Mouse (Mus musculus): Measurements from ENCODE around the gene P2rx7.

- TF ChIP-seq CTCF (IDR thresholded peaks at IDR 0.05; ENCODE audit: insufficient read depth, low read depth, low read length) (no peak), POLR2A (IDR thresholded peaks at IDR 0.05; ENCODE audit: insufficient read depth, low read depth, low read length) (no peak)
Measured at GRCm38 (mm10) chr5:122647256-122647924, 3.7 kb downstream of the P2rx7 start.

All from olfactory bulb, adult 2 months (tissue).